Mouse (Mus musculus) megakaryocyte, adult 5-6 weeks (primary cell): Measurements from ENCODE around the gene Cnn3. TPM values are rescaled to one million over a fixed set of nuclear protein-coding genes. Genes with fewer than 3 reads are reported as not detected.

Source experiments
- ATAC-seq: 2 replicates; pipeline ENCODE4 v1.8.0; 2016; ENCODE audit warnings: mild to moderate bottlenecking, inconsistent platforms; ENCODE audit not compliant: poor library complexity, severe bottlenecking
- total RNA-seq, 2 experiments: library from RNA; stranded (forward) in 1 of 2; stranded (reverse) in 1 of 2; fragments of 153-499, 151-499 nt in 1 of 2; fragments of 221-1000, 200-1000 nt in 1 of 2; gene quantifications; 2 replicates each; pipeline versions ENCODE4 v1.2.3 to v1.2.4; 2015 to 2017

Cnn3 gene
- total RNA-seq, 2 experiments from 2014 or later: 13.3 to 19.5 TPM

- ATAC-seq: no peak
Measured at GRCm38 (mm10) chr3:121417379-121418250, 8.7 kb upstream of the Cnn3 start.

GRCm38 (mm10) chr3:121418251-121418601 lies 8.1 kb upstream of the Cnn3 start:
- ATAC-seq: no peak

- ATAC-seq: no peak
Measured at GRCm38 (mm10) chr3:121418850-121419435, 7.4 kb upstream of the Cnn3 start.

- no peak for ATAC-seq
Measured at GRCm38 (mm10) chr3:121422405-121422804, 3.9 kb upstream of the Cnn3 start.

GRCm38 (mm10) chr3:121426621-121427519 lies 573 bp downstream of the Cnn3 start:
- peak; percentile 56 for ATAC-seq

- 0 out of 2 replicates have a peak, but pooled peaks have one; percentile 1 for ATAC-seq
Measured at GRCm38 (mm10) chr3:121427520-121427908, 1.2 kb downstream of the Cnn3 start.

- no peak for ATAC-seq
Measured at GRCm38 (mm10) chr3:121428230-121428629, 1.9 kb downstream of the Cnn3 start.

- ATAC-seq: no peak
Measured at GRCm38 (mm10) chr3:121428696-121429259, 2.5 kb downstream of the Cnn3 start.

GRCm38 (mm10) chr3:121429469-121429868 lies 3.2 kb downstream of the Cnn3 start:
- ATAC-seq: no peak

- no peak for ATAC-seq
Measured at GRCm38 (mm10) chr3:121430289-121430936, 4.1 kb downstream of the Cnn3 start.

- ATAC-seq: no peak
Measured at GRCm38 (mm10) chr3:121433359-121433758, 7.1 kb downstream of the Cnn3 start.

GRCm38 (mm10) chr3:121433968-121434533 lies 7.8 kb downstream of the Cnn3 start:
- ATAC-seq: peak; percentile 87

- no peak for ATAC-seq
Measured at GRCm38 (mm10) chr3:121435296-121435695, 9.0 kb downstream of the Cnn3 start.

- no peak for ATAC-seq
Measured at GRCm38 (mm10) chr3:121437070-121437469, 10.8 kb downstream of the Cnn3 start.

- no peak for ATAC-seq
Measured at GRCm38 (mm10) chr3:121437996-121438395, 11.7 kb downstream of the Cnn3 start.

- no peak for ATAC-seq
Measured at GRCm38 (mm10) chr3:121439623-121440161, 13.4 kb downstream of the Cnn3 start.

GRCm38 (mm10) chr3:121441504-121441903 lies 15.2 kb downstream of the Cnn3 start:
- ATAC-seq: no peak

- ATAC-seq: peak; percentile 62; the same call in 1 of the 2 replicates
Measured at GRCm38 (mm10) chr3:121442288-121442687, 16.0 kb downstream of the Cnn3 start.

GRCm38 (mm10) chr3:121443861-121444271 lies 17.6 kb downstream of the Cnn3 start:
- ATAC-seq: no peak

GRCm38 (mm10) chr3:121444414-121444813 lies 18.1 kb downstream of the Cnn3 start:
- ATAC-seq: no peak
